Mouse (Mus musculus) mature B cell (primary cell): ENCODE results near the gene Nmb.

ENCODE experiments used
- in situ Hi-C: fragments of 300-500 bp; cut with MboI; formaldehyde crosslinking; loops from 2 replicates; pipeline ENCODE4 v1.14.3; 2019

Nmb gene

GRCm38 (mm10) chr7:80897721-80898120 is 7.2 kb downstream of the Nmb start:
- in situ Hi-C loops, result no loop called here

GRCm38 (mm10) chr7:80897134-80897533 is 7.7 kb downstream of the Nmb start:
- in situ Hi-C loops, result no loop called here

GRCm38 (mm10) chr7:80894815-80895519 is 9.9 kb downstream of the Nmb start:
- in situ Hi-C loops, result no loop called here

GRCm38 (mm10) chr7:80894196-80894595 is 10.7 kb downstream of the Nmb start:
- in situ Hi-C loops, result no loop called here

GRCm38 (mm10) chr7:80893753-80894129 is 11.1 kb downstream of the Nmb start:
- in situ Hi-C loops, result no loop called here

DNA sequence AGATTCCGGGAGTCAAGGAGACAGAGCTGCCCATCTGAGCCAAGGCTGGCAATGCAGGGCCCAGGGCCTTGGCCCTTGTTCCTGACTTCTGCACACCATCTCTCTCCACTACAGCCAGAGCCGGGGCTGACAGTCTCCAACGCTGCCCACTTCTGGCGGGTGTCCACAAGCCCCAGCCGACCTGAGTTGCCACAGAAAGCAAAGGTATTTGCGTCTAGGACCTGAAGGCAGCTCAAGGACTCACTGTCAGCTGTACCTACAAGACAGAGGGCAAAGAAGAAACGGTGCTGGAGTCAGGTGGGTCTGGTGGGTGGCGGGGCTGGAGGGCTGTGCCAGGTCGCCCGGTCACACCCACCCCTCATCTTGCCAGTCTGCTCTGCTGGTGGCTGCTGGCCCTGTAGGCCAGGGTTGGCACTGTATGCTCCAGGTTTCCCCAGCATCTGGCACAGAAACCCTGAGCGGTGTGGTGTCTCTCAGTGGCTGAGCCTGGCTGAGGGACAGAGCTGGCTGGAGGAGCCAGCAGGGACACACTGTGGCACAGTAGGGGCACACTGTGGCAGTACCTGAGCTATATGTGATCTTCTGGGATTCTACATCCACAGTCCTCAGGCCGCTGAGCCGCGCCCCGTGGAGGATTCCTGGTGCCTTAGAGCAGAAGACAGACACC is 11.7 kb downstream of the Nmb start:
- in situ Hi-C loops, result no loop called here

DNA sequence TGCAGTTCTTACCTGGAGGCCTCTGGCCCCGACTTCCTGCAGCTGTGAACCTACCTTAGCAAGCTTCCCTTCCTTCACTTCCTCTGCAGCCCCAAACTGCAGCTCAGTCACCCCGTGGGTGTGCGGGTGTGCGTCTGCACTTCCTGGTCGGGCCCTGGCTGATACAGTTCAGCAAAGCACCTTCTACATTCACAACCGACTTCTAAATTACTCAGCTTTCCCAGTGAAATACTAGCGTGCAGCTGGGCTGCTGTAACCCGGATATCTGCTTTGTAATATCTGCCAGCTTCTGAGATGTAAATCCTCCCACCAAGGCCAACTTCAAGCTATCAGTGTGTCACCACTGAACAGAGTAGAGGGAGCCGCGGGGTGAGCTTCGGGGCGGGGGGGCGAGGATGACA is 15.0 kb downstream of the Nmb start:
- in situ Hi-C loops, result no loop called here

DNA sequence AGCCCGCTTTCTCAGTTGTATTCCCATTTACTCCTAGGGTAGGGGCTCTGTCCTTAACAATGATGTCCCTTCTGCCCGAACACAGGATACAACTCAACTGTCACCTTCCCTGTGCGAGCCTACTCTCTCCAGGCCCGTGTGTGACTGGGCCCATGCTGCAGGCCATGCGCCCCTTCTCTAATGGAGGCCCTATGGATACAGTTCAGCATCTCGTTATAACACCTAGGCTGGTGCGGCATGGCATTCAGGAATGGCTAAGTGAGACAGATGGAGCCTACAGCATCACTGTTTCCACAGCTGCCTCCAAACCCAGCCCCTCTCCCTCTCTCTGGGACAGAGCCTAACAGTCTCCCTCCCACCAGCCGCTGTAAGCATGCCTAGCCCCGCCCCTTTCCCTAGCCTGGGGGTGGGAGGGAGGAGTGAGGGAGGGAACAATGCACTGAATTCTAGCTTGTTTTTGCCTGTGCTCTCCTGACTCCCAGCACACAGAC is 15.8 kb downstream of the Nmb start:
- in situ Hi-C loops, result no loop called here

- in situ Hi-C loops, result no loop called here
Observed at GRCm38 (mm10) chr7:80888595-80888994, 16.3 kb downstream of the Nmb start.

GRCm38 (mm10) chr7:80885666-80886065 is 19.2 kb downstream of the Nmb start:
- in situ Hi-C loops, result no loop called here

GRCm38 (mm10) chr7:80882830-80883505 is 21.9 kb downstream of the Nmb start:
- in situ Hi-C loops, result no loop called here

DNA sequence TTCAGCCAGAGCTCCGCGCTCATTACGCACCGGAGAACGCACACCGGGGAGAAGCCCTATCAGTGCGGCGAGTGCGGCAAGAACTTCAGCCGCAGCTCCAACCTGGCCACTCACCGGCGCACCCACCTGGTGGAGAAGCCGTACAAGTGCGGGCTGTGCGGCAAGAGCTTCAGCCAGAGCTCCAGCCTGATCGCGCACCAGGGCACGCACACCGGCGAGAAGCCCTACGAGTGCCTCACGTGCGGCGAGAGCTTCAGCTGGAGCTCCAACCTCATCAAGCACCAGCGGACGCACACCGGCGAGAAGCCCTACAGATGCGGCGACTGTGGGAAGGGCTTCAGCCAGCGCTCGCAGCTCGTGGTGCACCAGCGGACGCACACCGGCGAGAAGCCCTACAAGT is 29.1 kb downstream of the Nmb start:
- in situ Hi-C loops, result no loop called here

DNA sequence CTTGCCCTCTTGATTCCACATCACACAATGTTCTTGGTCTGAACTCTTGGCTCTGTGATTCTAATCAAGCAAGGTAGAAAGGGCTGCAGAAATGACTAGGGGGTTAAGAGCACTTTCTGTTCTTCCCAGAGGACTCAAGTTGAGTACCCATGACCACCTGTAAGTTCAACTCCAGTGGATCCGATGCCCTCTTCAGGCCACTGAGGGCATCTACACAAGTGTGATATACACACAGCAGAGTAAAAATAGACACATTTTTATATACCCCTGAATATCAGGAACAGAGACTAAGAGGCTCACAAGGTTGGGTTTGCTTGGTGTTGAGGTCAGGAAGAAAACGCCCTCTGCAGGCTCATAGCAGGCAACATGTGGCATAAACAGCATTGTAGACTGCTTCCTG is 31.2 kb downstream of the Nmb start:
- in situ Hi-C loops, result loop anchor here (25.0 kb wide), 1 partner anchor 189 kb away; the partner anchor contains the start of gene Alpk3

- in situ Hi-C loops, result loop anchor here (25.0 kb wide), 1 partner anchor 189 kb away; the partner anchor contains the start of gene Alpk3
Observed at GRCm38 (mm10) chr7:80873038-80873437, 31.8 kb downstream of the Nmb start.

- in situ Hi-C loops, result loop anchor here (25.0 kb wide), 1 partner anchor 194 kb away; the partner anchor contains the start of gene Alpk3
Observed at GRCm38 (mm10) chr7:80868686-80869085, 36.2 kb downstream of the Nmb start.

- in situ Hi-C loops, result loop anchor here (25.0 kb wide), 1 partner anchor 196 kb away; the partner anchor contains the start of gene Alpk3
Observed at GRCm38 (mm10) chr7:80866514-80867147, 38.2 kb downstream of the Nmb start.

GRCm38 (mm10) chr7:80865521-80865920 is 39.4 kb downstream of the Nmb start:
- in situ Hi-C loops, result loop anchor here (25.0 kb wide), 1 partner anchor 197 kb away; the partner anchor contains the start of gene Alpk3

- in situ Hi-C loops, result loop anchor here (25.0 kb wide), 1 partner anchor 197 kb away; the partner anchor contains the start of gene Alpk3
Observed at GRCm38 (mm10) chr7:80864831-80865230, 40.0 kb downstream of the Nmb start.

- in situ Hi-C loops, result loop anchor here (25.0 kb wide), 1 partner anchor 198 kb away; the partner anchor contains the start of gene Alpk3
Observed at GRCm38 (mm10) chr7:80864151-80864550, 40.7 kb downstream of the Nmb start.

DNA sequence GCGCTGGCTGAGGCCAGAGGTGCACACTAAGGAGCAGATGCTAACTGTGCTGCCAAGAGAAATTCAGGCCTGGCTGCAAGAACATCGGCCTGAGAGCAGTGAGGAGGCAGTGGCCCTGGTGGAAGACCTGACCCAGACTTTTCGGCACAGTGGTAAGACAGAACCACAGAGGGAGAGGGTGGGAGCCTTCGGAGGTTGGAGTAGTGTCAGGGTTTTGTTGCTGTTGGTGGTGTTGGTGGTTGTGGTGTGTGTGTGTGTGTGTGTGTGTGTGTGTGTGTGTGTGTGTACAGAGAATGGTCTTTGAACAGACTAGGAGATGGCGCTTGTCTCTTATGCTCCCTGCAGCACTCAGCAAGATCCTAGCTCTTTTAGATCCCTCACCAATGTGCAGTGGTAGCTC is 41.4 kb downstream of the Nmb start:
- in situ Hi-C loops, result loop anchor here (25.0 kb wide), 1 partner anchor 199 kb away; the partner anchor contains the start of gene Alpk3

- in situ Hi-C loops, result loop anchor here (25.0 kb wide), 1 partner anchor 200 kb away; the partner anchor contains the start of gene Alpk3
Observed at GRCm38 (mm10) chr7:80862475-80862874, 42.4 kb downstream of the Nmb start.
